Mouse (Mus musculus) bone marrow, adult 2 months (tissue): ENCODE data around the gene Atf7. TPM values are rescaled to one million over a fixed set of nuclear protein-coding genes. Genes with fewer than 3 reads are reported as not detected.

Source experiments
- H3K27ac ChIP-seq: fragments of 200-500 bp; 2 replicates; pipeline ENCODE4 v1.5.1; 2012; ENCODE audit warnings: low read depth, mild to moderate bottlenecking, control low read depth, inconsistent platforms, low read length; ENCODE audit not compliant: control insufficient read depth, poor library complexity, insufficient read depth
- H3K4me1 ChIP-seq: fragments of 200-500 bp; 2 replicates; pipeline ENCODE4 v1.6.1; 2011; ENCODE audit warnings: low read length; ENCODE audit not compliant: control insufficient read depth, insufficient read depth
- H3K4me3 ChIP-seq: fragments of 200-500 bp; replicated peaks from 2 replicates; pipeline ENCODE3; 2011; ENCODE audit warnings: mild to moderate bottlenecking, low read depth, low read length, control low read depth; ENCODE audit not compliant: control insufficient read depth
- CTCF ChIP-seq: fragments of 200-500 bp; IDR thresholded peaks from 2 replicates; pipeline ENCODE4 v1.5.1; 2011; ENCODE audit warnings: low read length, control low read depth; ENCODE audit not compliant: control insufficient read depth, insufficient read depth
- POLR2A ChIP-seq: fragments of 200-500 bp; IDR thresholded peaks from 2 replicates; pipeline ENCODE4 v1.6.1; 2011; ENCODE audit warnings: low read depth, mild to moderate bottlenecking, control low read depth, low read length, borderline replicate concordance; ENCODE audit not compliant: control insufficient read depth
- WGBS: fragments of 180-500 bp; shearing (Covaris S2); methylation state at CpG from one replicate; pipeline ENCODE4 v1.1.7; 2018; 5-methylcytosine and 5-hydroxymethylcytosine counted together
- polyA plus RNA-seq: library from polyadenylated mRNA; stranded (reverse); fragments of >200 nt; gene quantifications from 2 replicates; pipeline ENCODE4 v1.2.4, GENCODE M21; 2011; ENCODE audit warnings: low replicate concordance; ENCODE audit not compliant: missing spikeins, insufficient read depth, insufficient read length

Atf7 gene
- polyA plus RNA-seq, 1 experiment = 45.2 TPM

- no peak overlapping the region for H3K4me3 ChIP-seq
- TF ChIP-seq POLR2A = no peak
- TF ChIP-seq CTCF = no peak
- whole genome bisulfite sequencing = 83% methylated on average over 3 of the region's 3 CpGs
- no peaks in the 10 kb centered on the region for H3K4me1 ChIP-seq
- H3K27ac ChIP-seq = no peak overlapping the region
These were observed 77.8 kb downstream of the Atf7 start for GRCm38 (mm10) chr15:102547478-102547877.

- TF ChIP-seq POLR2A = no peak
- TF ChIP-seq CTCF = no peak
- no peak overlapping the region for H3K27ac ChIP-seq
- no peaks in the 10 kb centered on the region for H3K4me1 ChIP-seq
- 90% methylated on average over 3 of the region's 3 CpGs for whole genome bisulfite sequencing
- no peak overlapping the region for H3K4me3 ChIP-seq
These were observed 78.4 kb downstream of the Atf7 start for GRCm38 (mm10) chr15:102546677-102547427.

GRCm38 (mm10) chr15:102546246-102546645 is 79.0 kb downstream of the Atf7 start:
- TF ChIP-seq CTCF (no peak), POLR2A (no peak)
- H3K4me3 ChIP-seq = no peak overlapping the region
- H3K27ac ChIP-seq = no peak overlapping the region
- WGBS = 83% methylated on average over 3 of the region's 3 CpGs
- H3K4me1 ChIP-seq = no peaks in the 10 kb centered on the region

GRCm38 (mm10) chr15:102544801-102545200 is 80.5 kb downstream of the Atf7 start:
- no peak for TF ChIP-seq CTCF
- WGBS = 82% methylated on average over 4 of the region's 4 CpGs
- H3K4me1 ChIP-seq = no peaks in the 10 kb centered on the region
- no peak overlapping the region for H3K4me3 ChIP-seq
- no peak overlapping the region for H3K27ac ChIP-seq

- TF ChIP-seq POLR2A (no peak), CTCF (no peak)
- Histone ChIP-seq H3K4me1 (no peaks in the 10 kb centered on the region), H3K4me3 (no peak overlapping the region), H3K27ac (no peak overlapping the region)
- 86% methylated on average over 7 of the region's 7 CpGs for WGBS
These were observed 91.3 kb downstream of the Atf7 start for GRCm38 (mm10) chr15:102533926-102534325.

- no peak overlapping the region for H3K4me3 ChIP-seq
- no peak for TF ChIP-seq CTCF
- TF ChIP-seq POLR2A = no peak
- WGBS = 87% methylated on average over 3 of the region's 3 CpGs
- H3K27ac ChIP-seq = no peak overlapping the region
- no peaks in the 10 kb centered on the region for H3K4me1 ChIP-seq
These were observed 93.0 kb downstream of the Atf7 start for GRCm38 (mm10) chr15:102532106-102532900.

GRCm38 (mm10) chr15:102531586-102531985 is 93.7 kb downstream of the Atf7 start:
- 92% methylated on average over 4 of the region's 4 CpGs for WGBS
- no peak for TF ChIP-seq POLR2A
- TF ChIP-seq CTCF = no peak

GRCm38 (mm10) chr15:102530566-102530965 is 94.7 kb downstream of the Atf7 start:
- Histone ChIP-seq H3K4me3 (no peak overlapping the region), H3K4me1 (no peaks in the 10 kb centered on the region), H3K27ac (no peak overlapping the region)
- no peak for TF ChIP-seq POLR2A
- TF ChIP-seq CTCF = no peak
- 60% methylated on average over 4 of the region's 4 CpGs for WGBS

More at GRCm38 (mm10) chr15:102531586-102531985, 93.7 kb downstream of the Atf7 start:
- no peak overlapping the region for H3K27ac ChIP-seq
- H3K4me1 ChIP-seq = no peaks in the 10 kb centered on the region
- H3K4me3 ChIP-seq = no peak overlapping the region
